ENCODE assay signal across 18 mouse cellular contexts in the genomic region with DNA sequence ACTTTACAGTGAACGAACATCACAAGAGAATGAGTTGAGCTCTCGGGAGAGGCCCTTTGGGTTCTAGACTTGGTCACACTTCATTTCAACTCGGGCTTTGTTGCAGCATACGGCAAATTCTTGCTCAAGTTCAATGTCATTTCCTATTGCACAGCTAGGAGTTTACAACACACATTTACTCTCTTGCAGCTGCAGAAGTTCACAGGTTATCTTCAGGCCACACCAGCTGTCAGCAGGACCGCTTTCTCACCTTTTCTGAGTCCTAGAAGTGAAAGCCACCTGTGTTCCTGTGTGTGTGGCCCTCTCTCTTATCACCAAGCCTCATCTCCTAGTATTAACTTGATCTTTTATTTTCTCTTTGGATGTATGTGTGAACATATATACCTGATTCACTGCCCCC. TPM values are rescaled to one million over a fixed set of nuclear protein-coding genes. Genes with fewer than 3 reads are reported as not detected.
DNase-seq lines count a peak whose midpoint lies in the region; ATAC-seq lines count a peak whose summit lies in the region.
"Had no signal": no experiment of that assay in that cellular context is flagged by ENCODE, and none has a peak within 500 bp of the region (broad histone marks: within the 10 kb centered on the region; RNA-seq: fewer than 3 reads in every experiment).

No protein-coding gene starts in this region.

- H3K4me3 ChIP-seq in liver, embryonic 15.5 days (replicated peaks) = no peak overlapping the region
- no peak overlapping the region for H3K4me3 ChIP-seq in liver, embryonic 12.5 days
- H3K4me3 ChIP-seq: erythroblast, embryonic 14.5 days; midbrain, embryonic 10.5 days; neural tube, embryonic 12.5 days had no signal

- H3K4me1 ChIP-seq in liver, embryonic 15.5 days (replicated peaks) = no peaks in the 10 kb centered on the region
- no peaks in the 10 kb centered on the region for H3K4me1 ChIP-seq in liver, embryonic 12.5 days
- H3K4me1 ChIP-seq: midbrain, embryonic 10.5 days; neural tube, embryonic 12.5 days had no signal

- H3K9me3 ChIP-seq in liver, embryonic 15.5 days (replicated peaks) = no peaks in the 10 kb centered on the region
- no peaks in the 10 kb centered on the region for H3K9me3 ChIP-seq in liver, embryonic 12.5 days (replicated peaks)
- H3K9me3 ChIP-seq: midbrain, embryonic 10.5 days; neural tube, embryonic 12.5 days had no signal

- no peaks in the 10 kb centered on the region for H3K27me3 ChIP-seq in liver, embryonic 15.5 days
- H3K27me3 ChIP-seq in liver, embryonic 12.5 days (replicated peaks) = no peaks in the 10 kb centered on the region
- H3K27me3 ChIP-seq: neural tube, embryonic 12.5 days; Patski had no signal

- no peak overlapping the region for H3K4me2 ChIP-seq in liver, embryonic 15.5 days
- no peak overlapping the region for H3K4me2 ChIP-seq in liver, embryonic 12.5 days
- H3K4me2 ChIP-seq: neural tube, embryonic 12.5 days had no signal

- 0 out of 2 replicates have a peak overlapping the region, but pooled peaks have one; percentile 11 for H3K27ac ChIP-seq in liver, embryonic 15.5 days (replicated peaks)
- no peak overlapping the region for H3K27ac ChIP-seq in liver, embryonic 12.5 days
- H3K27ac ChIP-seq: midbrain, embryonic 10.5 days; neural tube, embryonic 12.5 days had no signal

- no peak overlapping the region for H3K9ac ChIP-seq in liver, embryonic 15.5 days
- H3K9ac ChIP-seq in liver, embryonic 12.5 days = no peak overlapping the region
- H3K9ac ChIP-seq: neural tube, embryonic 12.5 days had no signal

- 41% methylated on average over 5 of the region's 5 CpGs for WGBS in liver, embryonic 15.5 days (ENCODE audit: insufficient replicate concordance)
- WGBS in liver, embryonic 12.5 days (ENCODE audit: insufficient replicate concordance) = 56% methylated on average over 5 of the region's 5 CpGs

- DNase-seq in lung, postnatal 36 days = peak; percentile 46
- DNase-seq in thymus, postnatal 10 days (ENCODE audit: low spot score in 2 of 2) = peak; percentile 38 to 55
- no peak for DNase-seq in left cerebral cortex, adult 8-10 months (ENCODE audit: low spot score in 2 of 2)
- no peak for DNase-seq in kidney, adult 18-20 months
- no peak for DNase-seq in kidney, postnatal 36 days
- DNase-seq: adrenal gland, postnatal 25 days; cerebellum, adult 18-20 months; embryo, embryonic 11 days; heart, postnatal 36 days; kidney, adult 11 months; retina, postnatal 1 day had no signal

- H3K36me3 ChIP-seq in liver, embryonic 15.5 days (replicated peaks) = no peaks in the 10 kb centered on the region
- H3K36me3 ChIP-seq in liver, embryonic 12.5 days = no peaks in the 10 kb centered on the region
- H3K36me3 ChIP-seq: midbrain, embryonic 10.5 days; neural tube, embryonic 12.5 days had no signal

- ATAC-seq in liver, embryonic 15.5 days (ENCODE audit: insufficient read depth) = peak; percentile 52; the same call in 1 of the 2 replicates
- no peak for ATAC-seq in liver, embryonic 12.5 days
- ATAC-seq in activated CD4-positive, CD25-positive, alpha-beta regulatory T cell, adult 4 months = peak; percentile 55
- ATAC-seq: Patski had no signal

RNA-seq across cellular contexts. Expression of a gene that starts 31.3 kb away (rescaled TPM):
- polyA plus RNA-seq in liver, embryonic 15.5 days (2015; fragmentation: Nextera tagmentation; extraction: Ambion mirVana) = 3.6 and 4.8 TPM in 2 replicates
- 1.9 TPM in 2 replicates for polyA plus RNA-seq in liver, embryonic 12.5 days (2016; fragmentation: Nextera tagmentation; extraction: Ambion mirVana)
- 10 to 100 TPM in 1 of 2 experiments, 1 to 10 TPM in 1; 9.4 to 14.2 TPM for polyA plus RNA-seq in activated CD4-positive, CD25-positive, alpha-beta regulatory T cell, adult 4 months (2017; shearing (Covaris generic))
- total RNA-seq in left cerebral cortex, adult 8-10 months (2022) = 10 to 100 TPM; 54.0 to 66.9 (median 61.0) TPM

Comparison
In these comparisons a context has a peak if more than half of its experiments do, and no peak if none do; other contexts are left out.
1. DNase-seq: peak in lung, postnatal 36 days (single experiment) and thymus, postnatal 10 days (2 of 2); none in left cerebral cortex, adult 8-10 months (0 of 2), kidney, adult 18-20 months (single experiment) and kidney, postnatal 36 days (0 of 2).